Mouse (Mus musculus) liver, embryonic 15.5 days (tissue): ENCODE measurements at regions not wholly inside any gene's neighbourhood (a gene's known extent, or its start where the extent isn't known, plus 50 kb on each side); places are given as distances from the start of the nearest gene placed in this dataset.

Experiments used
- ATAC-seq: fragments of 200-750 bp; cut with Nextera tagmentation; 2 replicates; pipeline ENCODE4 v1.8.0; 2017; ENCODE audit warnings: moderate number of reproducible peaks, mild to moderate bottlenecking, moderate library complexity; ENCODE audit not compliant: insufficient read depth
- H3K27ac ChIP-seq: fragments of 300-500 bp; sonication (generic); replicated peaks from 2 replicates; pipeline ENCODE4 v1.5.1; 2015; ENCODE audit warnings: mild to moderate bottlenecking, inconsistent platforms
- H3K27me3 ChIP-seq: fragments of 300-500 bp; sonication (generic); 2 replicates; pipeline ENCODE4 v1.6.1; 2015; ENCODE audit warnings: mild to moderate bottlenecking, inconsistent platforms
- H3K36me3 ChIP-seq: fragments of 300-500 bp; sonication (generic); replicated peaks from 2 replicates; pipeline ENCODE4 v1.6.1; 2015; ENCODE audit warnings: moderate library complexity, mild to moderate bottlenecking, inconsistent platforms
- H3K4me1 ChIP-seq: fragments of 300-500 bp; sonication (generic); replicated peaks from 2 replicates; pipeline ENCODE4 v1.6.1; 2015; ENCODE audit warnings: inconsistent platforms
- H3K4me2 ChIP-seq: fragments of 300-500 bp; sonication (generic); 2 replicates; pipeline ENCODE4 v1.6.1; 2015; ENCODE audit warnings: moderate library complexity, mild to moderate bottlenecking, inconsistent platforms
- H3K4me3 ChIP-seq: fragments of 300-500 bp; sonication (generic); replicated peaks from 2 replicates; pipeline ENCODE4 v1.5.1; 2015; ENCODE audit warnings: mild to moderate bottlenecking, inconsistent platforms
- H3K9ac ChIP-seq: fragments of 300-500 bp; sonication (generic); 2 replicates; pipeline ENCODE4 v1.6.1; 2015; ENCODE audit warnings: moderate library complexity, mild to moderate bottlenecking, inconsistent platforms
- H3K9me3 ChIP-seq: fragments of 300-500 bp; sonication (generic); replicated peaks from 2 replicates; pipeline ENCODE4 v1.6.1; 2016; ENCODE audit warnings: inconsistent platforms
- WGBS: fragments of 180-500 bp; shearing (Covaris S2); methylation state at CpG from one replicate; pipeline ENCODE4 v1.1.7; 2015; ENCODE audit warnings: mixed read lengths; ENCODE audit not compliant: insufficient replicate concordance; 5-methylcytosine and 5-hydroxymethylcytosine counted together

- 55% methylated on average over 13 of the region's 13 CpGs for WGBS
These were observed 87.1 kb downstream of the Ankrd50 start for GRCm38 (mm10) chr3:38397615-38397956.

GRCm38 (mm10) chr3:38396760-38397614, 87.7 kb downstream of the Ankrd50 start:
- Histone ChIP-seq H3K4me2 (peak overlapping the region; percentile 23; the same call in 1 of the 2 replicates), H3K36me3 (no peaks in the 10 kb centered on the region), H3K27me3 (peaks cover 17% of the 10 kb centered on the region), H3K9me3 (no peaks in the 10 kb centered on the region), H3K27ac (no peak overlapping the region), H3K9ac (no peak overlapping the region), H3K4me1 (no peaks in the 10 kb centered on the region), H3K4me3 (no peak overlapping the region)
- WGBS: 14% methylated on average over 20 of the region's 20 CpGs
- ATAC-seq: no peak

More at GRCm38 (mm10) chr3:38397615-38397956, 87.1 kb downstream of the Ankrd50 start:
- ATAC-seq: no peak
- peaks cover 17% of the 10 kb centered on the region for H3K27me3 ChIP-seq
- H3K4me3 ChIP-seq: no peak overlapping the region
- H3K36me3 ChIP-seq: no peaks in the 10 kb centered on the region
- no peaks in the 10 kb centered on the region for H3K9me3 ChIP-seq
- H3K9ac ChIP-seq: no peak overlapping the region
- H3K4me2 ChIP-seq: no peak overlapping the region
- no peaks in the 10 kb centered on the region for H3K4me1 ChIP-seq
- no peak overlapping the region for H3K27ac ChIP-seq

- 31% methylated on average over 4 of the region's 4 CpGs for WGBS
- H3K27me3 ChIP-seq: peaks cover 17% of the 10 kb centered on the region
- no peak overlapping the region for H3K9ac ChIP-seq
- H3K4me3 ChIP-seq: no peak overlapping the region
- no peak overlapping the region for H3K4me2 ChIP-seq
- no peaks in the 10 kb centered on the region for H3K9me3 ChIP-seq
- no peak for ATAC-seq
- no peak overlapping the region for H3K27ac ChIP-seq
- no peaks in the 10 kb centered on the region for H3K36me3 ChIP-seq
- H3K4me1 ChIP-seq: no peaks in the 10 kb centered on the region
These were observed 90.3 kb downstream of the Ankrd50 start for GRCm38 (mm10) chr3:38394308-38394707.

GRCm38 (mm10) chr3:38389647-38390046, 95.0 kb downstream of the Ankrd50 start:
- H3K4me2 ChIP-seq: no peak overlapping the region
- no peaks in the 10 kb centered on the region for H3K36me3 ChIP-seq
- no peaks in the 10 kb centered on the region for H3K27me3 ChIP-seq
- H3K4me1 ChIP-seq: no peaks in the 10 kb centered on the region
- 45% methylated on average over 2 of the region's 2 CpGs for WGBS
- no peak overlapping the region for H3K4me3 ChIP-seq
- H3K9me3 ChIP-seq: no peaks in the 10 kb centered on the region
- no peak for ATAC-seq
- no peak overlapping the region for H3K27ac ChIP-seq
- H3K9ac ChIP-seq: no peak overlapping the region

- Histone ChIP-seq H3K4me2 (no peak overlapping the region), H3K27ac (no peak overlapping the region), H3K9ac (no peak overlapping the region), H3K4me1 (no peaks in the 10 kb centered on the region), H3K27me3 (no peaks in the 10 kb centered on the region), H3K9me3 (no peaks in the 10 kb centered on the region), H3K4me3 (no peak overlapping the region), H3K36me3 (no peaks in the 10 kb centered on the region)
- 42% methylated on average over 3 of the region's 3 CpGs for WGBS
- no peak for ATAC-seq
These were observed 95.7 kb downstream of the Ankrd50 start for GRCm38 (mm10) chr3:38388961-38389360.

- no peak overlapping the region for H3K9ac ChIP-seq
- no peaks in the 10 kb centered on the region for H3K27me3 ChIP-seq
- no peak overlapping the region for H3K27ac ChIP-seq
- WGBS: 59% methylated on average over 3 of the region's 3 CpGs
- no peaks in the 10 kb centered on the region for H3K36me3 ChIP-seq
- H3K9me3 ChIP-seq: no peaks in the 10 kb centered on the region
- no peak overlapping the region for H3K4me2 ChIP-seq
- H3K4me3 ChIP-seq: no peak overlapping the region
- no peak for ATAC-seq
- H3K4me1 ChIP-seq: no peaks in the 10 kb centered on the region
These were observed 101.9 kb downstream of the Ankrd50 start for GRCm38 (mm10) chr3:38382743-38383142.

GRCm38 (mm10) chr3:38381623-38382022, 103.0 kb downstream of the Ankrd50 start:
- Histone ChIP-seq H3K4me3 (no peak overlapping the region), H3K9me3 (no peaks in the 10 kb centered on the region), H3K27ac (no peak overlapping the region), H3K4me2 (no peak overlapping the region), H3K9ac (no peak overlapping the region), H3K27me3 (no peaks in the 10 kb centered on the region), H3K36me3 (no peaks in the 10 kb centered on the region), H3K4me1 (no peaks in the 10 kb centered on the region)
- ATAC-seq: no peak
- 53% methylated on average over 5 of the region's 5 CpGs for whole genome bisulfite sequencing

- WGBS: 44% methylated on average over 4 of the region's 4 CpGs
- Histone ChIP-seq H3K9ac (no peak overlapping the region), H3K4me2 (no peak overlapping the region), H3K27ac (no peak overlapping the region), H3K4me1 (no peaks in the 10 kb centered on the region), H3K27me3 (no peaks in the 10 kb centered on the region), H3K4me3 (no peak overlapping the region), H3K9me3 (no peaks in the 10 kb centered on the region), H3K36me3 (no peaks in the 10 kb centered on the region)
- ATAC-seq: no peak
These were observed 111.0 kb downstream of the Ankrd50 start for GRCm38 (mm10) chr3:38373690-38374089.

GRCm38 (mm10) chr3:38371702-38372101, 112.9 kb downstream of the Ankrd50 start:
- no peaks in the 10 kb centered on the region for H3K9me3 ChIP-seq
- no peak overlapping the region for H3K27ac ChIP-seq
- ATAC-seq: no peak
- H3K36me3 ChIP-seq: no peaks in the 10 kb centered on the region
- WGBS: 4% methylated on average over 2 of the region's 2 CpGs
- H3K27me3 ChIP-seq: no peaks in the 10 kb centered on the region
- no peaks in the 10 kb centered on the region for H3K4me1 ChIP-seq
- H3K9ac ChIP-seq: no peak overlapping the region
- H3K4me3 ChIP-seq: no peak overlapping the region
- H3K4me2 ChIP-seq: no peak overlapping the region

GRCm38 (mm10) chr3:38363888-38364287, 120.8 kb downstream of the Ankrd50 start:
- no peak for ATAC-seq
- 64% methylated on average over 4 of the region's 4 CpGs for WGBS
- Histone ChIP-seq H3K9ac (no peak overlapping the region), H3K36me3 (no peaks in the 10 kb centered on the region), H3K27me3 (no peaks in the 10 kb centered on the region), H3K4me3 (no peak overlapping the region), H3K9me3 (no peaks in the 10 kb centered on the region), H3K27ac (no peak overlapping the region), H3K4me2 (no peak overlapping the region), H3K4me1 (no peaks in the 10 kb centered on the region)

GRCm38 (mm10) chr3:38361411-38361810, 123.2 kb downstream of the Ankrd50 start:
- no peak overlapping the region for H3K27ac ChIP-seq
- H3K9me3 ChIP-seq: no peaks in the 10 kb centered on the region
- 49% methylated on average over 4 of the region's 4 CpGs for WGBS

GRCm38 (mm10) chr3:38360974-38361373, 123.7 kb downstream of the Ankrd50 start:
- no peak overlapping the region for H3K9ac ChIP-seq
- no peak for ATAC-seq
- no peak overlapping the region for H3K4me2 ChIP-seq
- H3K27me3 ChIP-seq: no peaks in the 10 kb centered on the region
- WGBS: 61% methylated on average over 5 of the region's 5 CpGs
- H3K27ac ChIP-seq: no peak overlapping the region
- no peaks in the 10 kb centered on the region for H3K36me3 ChIP-seq
- 0 out of 2 replicates have a peak, but pooled peaks cover 5% of the 10 kb centered on the region for H3K4me1 ChIP-seq
- H3K9me3 ChIP-seq: no peaks in the 10 kb centered on the region
- H3K4me3 ChIP-seq: no peak overlapping the region

More at GRCm38 (mm10) chr3:38361411-38361810, 123.2 kb downstream of the Ankrd50 start:
- H3K4me3 ChIP-seq: no peak overlapping the region
- H3K9ac ChIP-seq: no peak overlapping the region
- ATAC-seq: no peak
- no peak overlapping the region for H3K4me2 ChIP-seq
- H3K4me1 ChIP-seq: 0 out of 2 replicates have a peak, but pooled peaks cover 5% of the 10 kb centered on the region
- H3K27me3 ChIP-seq: no peaks in the 10 kb centered on the region
- no peaks in the 10 kb centered on the region for H3K36me3 ChIP-seq
